Mouse (Mus musculus): Measurements from ENCODE around the gene 6430550D23Rik. TPM values are rescaled to one million over a fixed set of nuclear protein-coding genes. Genes with fewer than 3 reads are reported as not detected.
"Not testable (repeated sequence)": the region's sequence is repeated elsewhere in the genome, so short reads cannot be mapped to it uniquely, and the experiment has no call there.

Gene 6430550D23Rik
- total RNA-seq, 2 experiments from 2014 or later, result 0.10 to 0.61 TPM

DNA sequence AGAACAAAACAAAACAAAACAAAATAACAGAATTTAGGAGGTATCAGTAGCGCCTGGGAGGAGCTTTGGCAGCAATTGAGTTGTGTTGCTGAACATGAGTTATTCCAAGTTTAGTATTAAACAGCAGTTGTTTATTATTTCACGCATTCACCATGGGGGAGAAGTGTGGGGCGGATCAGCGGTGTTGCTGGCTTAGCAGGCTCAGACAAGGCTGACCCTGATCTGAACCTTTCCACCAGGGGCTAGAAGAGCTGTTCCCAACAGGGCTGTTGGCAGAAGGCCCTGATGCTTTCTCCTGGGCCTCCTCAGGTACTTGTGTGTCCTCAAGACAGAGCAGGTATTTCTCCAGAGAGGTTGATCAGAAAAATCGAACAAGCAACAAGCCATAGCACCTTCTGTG, 47.8 kb downstream of the 6430550D23Rik start:
- DNase-seq (ENCODE audit: low spot score), result no peak
- intact Hi-C loops (cut with DNase I), result loop anchor here (5.0 kb wide), 2 partner anchors 182 to 317 kb away; partner anchors contain the start of genes Nfs1 and Romo1

DNA sequence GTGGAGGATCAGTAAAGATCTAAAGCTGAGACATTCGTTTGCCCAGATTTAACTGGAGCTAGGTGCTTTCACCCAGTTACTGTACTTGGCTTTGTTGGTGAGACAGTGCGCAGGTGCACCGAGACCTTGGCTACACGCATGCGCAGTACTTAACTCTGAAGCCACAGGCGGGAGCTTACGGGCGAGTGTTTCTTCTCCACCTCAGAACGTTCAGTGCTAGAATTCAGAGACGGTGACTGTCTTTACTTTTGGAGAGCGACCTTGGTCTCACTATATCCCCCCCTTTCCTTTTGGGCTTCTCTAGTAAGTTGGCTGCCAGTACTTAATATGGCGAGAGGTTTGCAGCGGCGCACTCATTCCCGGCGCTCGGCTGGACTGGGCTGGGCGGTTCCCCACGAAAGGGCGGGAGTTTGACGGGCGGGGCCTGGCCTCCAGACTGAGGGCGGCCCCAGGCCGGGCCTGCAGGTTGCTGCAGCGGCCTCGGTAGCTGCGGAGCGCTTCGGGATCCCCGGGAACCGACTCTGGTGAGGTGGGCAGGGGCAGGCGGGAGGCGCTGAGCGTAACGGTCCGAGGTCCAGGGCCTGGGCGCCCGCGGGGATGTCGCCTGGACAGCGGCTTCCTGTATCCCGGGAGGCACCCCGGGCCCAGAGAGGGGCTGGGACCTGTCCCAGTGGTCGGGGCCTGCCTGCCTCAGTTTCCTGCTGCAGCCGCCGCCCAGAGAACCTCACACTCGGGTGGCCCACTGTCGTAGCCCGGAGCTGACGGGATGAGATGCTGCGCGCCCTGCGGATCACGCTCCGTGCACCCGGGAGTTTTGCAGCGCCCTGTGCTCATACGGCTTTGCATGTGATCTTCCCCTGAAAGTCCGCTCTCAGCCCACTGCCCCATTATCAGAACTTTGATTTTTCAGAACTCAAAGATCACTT, 51.4 kb downstream of the 6430550D23Rik start, which contains the start of gene Cep250:
Gene Cep250, plus strand, starts transcription at position 325 of the 926 bp plus-strand sequence.
- intact Hi-C loops (cut with DNase I), result no loop called here
- DNase-seq (ENCODE audit: low spot score), result peak; percentile 84

DNA sequence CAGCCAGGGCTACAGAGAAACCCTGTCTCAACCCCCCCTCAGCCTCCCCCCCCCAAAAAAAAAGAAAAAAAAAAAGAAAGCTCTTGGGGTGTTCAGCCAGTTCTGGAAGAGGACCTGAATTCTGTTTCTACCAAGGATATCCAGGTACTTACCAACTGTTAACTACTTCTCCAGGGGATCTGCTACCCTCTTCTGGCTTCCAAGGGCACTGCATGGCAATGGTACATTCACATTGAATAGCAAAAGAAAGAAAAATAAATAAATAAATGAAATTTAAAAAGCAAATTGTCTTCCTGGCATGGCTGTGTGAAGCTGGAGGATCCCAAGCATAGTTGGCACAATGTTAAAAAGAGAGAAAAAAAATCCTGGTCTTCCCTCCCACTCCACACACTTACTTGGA, 55.8 kb downstream of the 6430550D23Rik start:
- DNase-seq (ENCODE audit: low spot score), result no peak

DNA sequence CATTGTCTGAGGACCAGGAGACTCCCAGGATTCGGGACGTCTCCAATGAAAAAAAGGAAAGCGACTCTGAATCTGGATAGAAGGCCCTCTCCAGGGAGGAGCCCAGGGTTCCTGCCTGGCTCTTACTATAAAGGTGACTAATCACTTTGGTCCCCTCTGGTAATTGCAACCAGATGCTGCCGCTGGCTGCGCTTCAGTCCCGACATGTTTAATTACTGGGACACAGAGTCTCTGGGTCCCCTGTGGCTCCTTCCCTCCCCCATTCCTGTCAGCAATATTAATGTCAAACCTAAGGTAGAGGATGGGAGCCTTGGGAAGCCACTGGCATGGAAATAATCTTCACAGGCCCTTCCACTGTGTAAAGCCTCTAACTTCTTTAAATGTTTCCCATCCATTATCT, 58.4 kb downstream of the 6430550D23Rik start:
- DNase-seq (ENCODE audit: low spot score), result no peak
- intact Hi-C loops (cut with DNase I), result no loop called here

More for the DNA sequence above, 55.8 kb downstream of the 6430550D23Rik start:
- intact Hi-C loops (cut with DNase I), result no loop called here

DNA sequence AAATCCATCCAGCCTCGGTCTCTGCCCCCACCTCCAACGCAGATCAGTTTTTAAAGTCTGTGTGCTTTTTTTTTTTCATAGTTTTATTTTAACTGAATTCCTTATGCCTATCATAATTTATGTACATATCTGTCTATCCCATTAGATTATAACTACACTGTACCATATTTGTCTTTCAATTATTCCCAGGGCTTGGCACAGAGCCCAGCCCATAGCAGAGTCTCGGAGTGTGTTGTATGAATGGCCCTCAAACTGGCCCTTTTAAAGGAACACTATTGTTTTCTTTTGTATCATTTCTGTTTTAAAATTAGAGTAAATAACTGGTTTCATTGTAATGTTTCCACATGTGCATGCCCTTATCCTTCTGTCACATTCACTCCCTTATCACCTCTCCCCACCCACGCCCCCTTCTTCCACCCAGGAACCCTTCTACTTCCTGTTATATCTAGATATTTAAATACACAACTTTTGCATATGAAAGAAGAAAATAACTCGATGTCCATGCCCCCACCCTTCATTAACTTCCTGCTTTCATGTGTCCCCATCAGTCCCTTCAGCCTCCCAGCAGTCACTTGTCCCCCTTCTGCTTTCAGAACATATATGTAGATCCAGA, 60.3 kb downstream of the 6430550D23Rik start:
- no peak for DNase-seq (ENCODE audit: low spot score)
- intact Hi-C loops (cut with DNase I), result no loop called here

DNA sequence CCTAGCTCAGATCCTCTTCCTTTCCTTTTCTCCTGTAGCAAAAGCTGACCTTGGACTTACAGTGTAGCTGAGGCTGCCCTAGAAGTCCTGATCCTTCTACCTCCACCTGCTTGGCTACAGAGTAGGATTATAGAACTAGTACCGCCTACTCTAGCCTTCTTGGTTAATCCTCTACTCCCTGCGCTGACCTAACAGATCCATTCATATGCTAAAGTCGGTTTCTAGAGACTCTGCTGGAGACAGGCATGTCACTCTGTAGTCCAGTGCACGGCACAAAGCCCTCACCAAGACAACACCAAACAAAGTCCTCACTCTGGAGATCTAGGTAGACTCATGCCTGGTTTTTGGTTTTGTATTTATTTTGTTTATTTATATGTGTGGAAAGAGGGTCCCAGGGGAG, 61.3 kb downstream of the 6430550D23Rik start:
- DNase-seq (ENCODE audit: low spot score), result no peak
- intact Hi-C loops (cut with DNase I), result loop anchor here (1.0 kb wide), 1 partner anchor 99 kb away; no protein-coding TSS in a partner anchor

DNA sequence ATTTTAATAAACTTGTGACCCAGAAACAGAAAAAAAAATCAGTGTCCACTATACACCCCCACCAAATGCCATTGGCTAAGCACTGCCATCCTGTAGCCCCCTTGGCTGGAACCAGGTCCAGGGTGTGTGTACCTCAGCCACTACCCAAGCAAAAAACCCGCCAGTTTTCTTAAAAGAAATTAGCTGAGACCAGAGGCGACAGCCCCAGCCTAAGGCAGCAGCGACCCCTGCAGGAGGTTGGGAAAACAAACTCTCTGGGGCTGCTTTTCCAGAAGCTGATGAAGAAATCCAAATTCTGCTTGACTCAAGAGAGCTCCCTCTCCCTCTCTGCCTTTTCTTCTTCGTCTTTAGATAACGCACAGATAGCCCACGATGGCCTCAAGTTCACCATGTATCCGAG, 61.7 kb downstream of the 6430550D23Rik start:
- intact Hi-C loops (cut with DNase I), result loop anchor here (1.0 kb wide), 1 partner anchor 99 kb away; no protein-coding TSS in a partner anchor
- no peak for DNase-seq (ENCODE audit: low spot score)

DNA sequence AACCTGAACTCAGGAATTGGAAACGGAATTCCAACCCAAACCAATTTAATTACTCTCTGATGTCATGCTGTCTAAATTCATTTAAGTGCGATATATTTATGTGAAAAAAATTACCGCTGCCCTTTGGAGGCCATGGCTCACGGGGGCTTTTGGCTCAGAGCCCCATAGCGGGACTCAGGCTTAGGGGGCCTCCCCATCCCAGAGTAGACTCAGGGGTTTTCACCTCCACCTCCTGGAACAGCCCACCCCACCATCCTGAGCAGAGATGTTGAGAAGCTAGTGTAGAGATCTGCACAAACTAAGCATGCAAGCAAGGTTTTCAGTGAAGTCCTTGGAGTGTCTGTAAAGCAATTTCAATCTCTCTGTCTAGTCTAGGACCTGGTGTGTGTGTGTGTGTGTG, 62.2 kb downstream of the 6430550D23Rik start:
- intact Hi-C loops (cut with DNase I), result no loop called here

DNA sequence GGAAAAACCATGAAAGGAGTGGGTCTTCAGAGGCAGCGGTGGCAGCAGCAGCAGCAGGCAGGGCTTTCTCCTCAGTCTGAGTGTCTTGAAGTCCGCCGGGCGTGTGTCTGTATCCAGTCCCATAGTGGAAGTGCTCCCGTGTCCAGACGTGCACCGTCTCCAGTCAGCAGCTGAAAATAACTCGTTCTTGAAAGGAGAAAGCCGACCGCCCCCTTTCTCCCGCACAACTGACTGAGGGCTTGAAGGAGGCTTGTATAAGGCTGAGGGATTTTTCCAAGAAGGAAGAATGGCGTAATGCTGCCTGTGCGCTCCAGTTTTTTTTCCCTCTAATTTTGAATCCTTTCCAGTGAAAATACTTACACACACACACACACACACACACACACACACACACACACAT, 62.7 kb downstream of the 6430550D23Rik start, which contains the start of gene Gdf5:
Gene Gdf5, minus strand, starts transcription at position 244 of the 400 bp plus-strand sequence.
- intact Hi-C loops (cut with DNase I), result no loop called here
- DNase-seq (ENCODE audit: low spot score), result no peak

More for the DNA sequence above, 62.2 kb downstream of the 6430550D23Rik start:
- no peak for DNase-seq (ENCODE audit: low spot score)

DNA sequence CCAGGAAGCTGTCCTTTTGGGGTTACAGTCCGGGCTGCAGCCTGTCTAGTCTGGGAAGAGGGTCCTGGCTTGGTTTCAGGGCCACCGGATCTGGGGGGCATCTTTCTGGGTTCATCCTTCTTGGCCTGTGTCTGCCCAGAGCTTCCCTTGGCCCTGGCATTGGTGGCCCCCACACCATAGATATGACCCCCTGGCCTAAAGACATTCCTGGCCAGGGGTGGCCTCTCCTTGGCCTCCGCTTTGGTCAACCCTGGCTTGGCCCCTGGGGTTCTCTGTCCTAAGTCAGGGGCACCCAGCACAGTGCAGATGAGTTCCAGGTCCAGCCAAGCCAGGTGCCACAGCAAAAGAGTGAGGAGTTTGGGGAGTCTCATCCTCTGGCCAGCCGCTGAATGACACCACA, 63.1 kb downstream of the 6430550D23Rik start:
- no peak for DNase-seq (ENCODE audit: low spot score)

DNA sequence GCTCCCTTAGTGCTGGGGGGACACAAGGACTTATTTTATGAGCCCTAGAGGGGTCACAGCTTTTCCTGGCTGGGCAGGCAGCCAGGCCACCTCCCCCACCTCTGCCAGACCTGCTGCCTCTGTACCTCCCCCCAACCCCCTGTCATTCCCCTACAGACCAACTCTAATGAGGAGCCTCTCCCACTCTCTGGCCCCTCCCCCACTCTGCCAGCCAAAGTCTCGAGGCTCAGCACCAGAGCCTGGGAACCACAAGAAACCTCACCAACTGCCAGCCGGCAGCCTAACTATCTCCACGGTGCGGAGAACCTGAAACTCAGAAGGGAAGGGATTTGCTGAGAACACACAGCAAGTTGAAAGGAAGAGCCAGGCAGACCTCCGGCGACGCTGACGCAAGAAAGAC, 64.3 kb downstream of the 6430550D23Rik start:
- intact Hi-C loops (cut with DNase I), result no loop called here
- DNase-seq (ENCODE audit: low spot score), result no peak

More for the DNA sequence above, 63.1 kb downstream of the 6430550D23Rik start:
- intact Hi-C loops (cut with DNase I), result no loop called here

DNA sequence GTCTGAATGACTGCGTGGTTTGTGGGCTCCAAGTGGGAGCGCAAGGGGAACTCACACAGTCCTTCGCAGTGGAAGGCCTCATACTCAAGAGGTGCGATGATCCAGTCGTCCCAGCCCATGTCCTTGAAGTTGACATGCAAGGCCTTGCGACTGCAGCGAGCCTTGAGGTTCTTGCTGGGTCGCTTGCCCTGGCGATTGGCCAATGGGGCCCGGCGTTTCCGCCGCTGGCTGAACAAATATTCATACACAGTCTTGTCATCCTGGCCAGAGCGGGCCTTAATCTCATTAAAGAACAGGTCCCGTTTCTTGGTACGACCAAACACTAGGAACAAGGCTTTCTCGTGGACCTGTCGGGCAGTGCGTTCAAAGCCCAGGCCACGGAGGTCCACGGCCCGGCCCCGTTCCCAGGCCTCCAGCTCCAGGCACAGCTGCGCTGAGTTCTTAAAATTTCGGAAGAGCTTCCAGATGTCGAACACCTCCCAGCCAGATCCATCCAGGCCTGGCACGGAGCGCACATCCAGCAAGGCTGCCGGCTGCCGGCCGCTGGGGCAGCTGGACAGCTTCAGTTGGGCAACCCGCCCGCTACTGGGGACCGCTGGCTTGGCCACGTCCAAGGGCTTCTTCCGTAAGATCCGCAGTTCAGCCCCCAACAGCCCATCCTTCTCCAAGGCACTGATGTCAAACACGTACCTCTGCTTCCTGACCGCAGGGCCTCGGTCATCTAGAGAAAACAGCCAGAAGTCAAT, 65.9 kb downstream of the 6430550D23Rik start:
- intact Hi-C loops (cut with DNase I), result no loop called here
- no peak for DNase-seq (ENCODE audit: low spot score)

DNA sequence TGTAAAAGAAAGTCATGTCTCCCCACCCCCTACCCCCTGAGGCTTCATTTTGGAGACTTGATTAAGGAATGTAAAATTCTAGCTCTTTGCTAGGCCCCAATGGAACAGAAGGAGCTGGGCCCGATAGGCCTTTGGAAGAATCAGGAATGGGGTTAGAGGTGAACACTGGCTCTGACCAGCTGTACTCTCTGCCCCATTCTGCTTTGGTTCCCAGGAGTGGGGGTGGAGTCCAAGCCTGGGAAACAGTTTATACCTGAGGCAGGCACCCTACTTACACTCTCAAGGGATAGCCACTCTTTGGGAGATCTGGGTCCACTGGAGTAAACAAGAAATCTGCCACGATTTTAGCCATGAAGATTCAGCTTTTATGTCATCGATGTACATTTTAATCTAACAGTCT, 67.1 kb downstream of the 6430550D23Rik start, which contains the start of gene Gm15557:
Gene Gm15557, plus strand, starts transcription at position 48 of the 400 bp plus-strand sequence.
- intact Hi-C loops (cut with DNase I), result no loop called here
- no peak for DNase-seq (ENCODE audit: low spot score)

DNA sequence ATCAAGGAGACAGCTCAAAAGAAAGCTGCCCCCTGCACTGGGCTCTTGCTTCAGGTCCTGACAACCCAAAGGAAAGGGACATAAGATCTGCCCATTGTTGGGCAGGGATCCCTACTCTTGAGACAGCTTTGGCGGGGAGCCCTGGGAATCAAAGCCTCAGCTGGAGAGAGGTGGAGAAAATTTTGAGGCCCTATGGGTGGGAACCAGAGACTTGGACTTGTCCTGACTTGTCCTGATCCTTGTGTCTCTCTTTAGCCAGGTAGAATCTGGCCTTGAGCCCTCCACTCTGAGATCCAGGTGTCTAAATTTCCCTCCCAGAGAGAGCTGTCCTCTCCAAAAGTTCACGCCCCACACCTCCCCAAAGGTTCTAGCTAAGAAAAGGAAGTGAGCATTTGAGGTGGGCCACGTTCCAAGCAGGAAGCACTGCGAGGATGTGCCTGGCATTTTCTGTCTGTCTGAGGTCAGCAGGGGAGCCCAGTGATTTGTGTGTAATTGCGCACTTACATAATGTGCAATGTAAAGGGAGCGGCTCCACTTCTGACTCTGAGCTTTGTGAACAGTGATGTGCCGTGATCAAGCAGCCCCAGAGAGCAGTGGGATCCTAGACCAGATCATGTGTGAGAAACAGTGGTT, 67.8 kb downstream of the 6430550D23Rik start:
- intact Hi-C loops (cut with DNase I), result no loop called here
- DNase-seq (ENCODE audit: low spot score), result no peak

DNA sequence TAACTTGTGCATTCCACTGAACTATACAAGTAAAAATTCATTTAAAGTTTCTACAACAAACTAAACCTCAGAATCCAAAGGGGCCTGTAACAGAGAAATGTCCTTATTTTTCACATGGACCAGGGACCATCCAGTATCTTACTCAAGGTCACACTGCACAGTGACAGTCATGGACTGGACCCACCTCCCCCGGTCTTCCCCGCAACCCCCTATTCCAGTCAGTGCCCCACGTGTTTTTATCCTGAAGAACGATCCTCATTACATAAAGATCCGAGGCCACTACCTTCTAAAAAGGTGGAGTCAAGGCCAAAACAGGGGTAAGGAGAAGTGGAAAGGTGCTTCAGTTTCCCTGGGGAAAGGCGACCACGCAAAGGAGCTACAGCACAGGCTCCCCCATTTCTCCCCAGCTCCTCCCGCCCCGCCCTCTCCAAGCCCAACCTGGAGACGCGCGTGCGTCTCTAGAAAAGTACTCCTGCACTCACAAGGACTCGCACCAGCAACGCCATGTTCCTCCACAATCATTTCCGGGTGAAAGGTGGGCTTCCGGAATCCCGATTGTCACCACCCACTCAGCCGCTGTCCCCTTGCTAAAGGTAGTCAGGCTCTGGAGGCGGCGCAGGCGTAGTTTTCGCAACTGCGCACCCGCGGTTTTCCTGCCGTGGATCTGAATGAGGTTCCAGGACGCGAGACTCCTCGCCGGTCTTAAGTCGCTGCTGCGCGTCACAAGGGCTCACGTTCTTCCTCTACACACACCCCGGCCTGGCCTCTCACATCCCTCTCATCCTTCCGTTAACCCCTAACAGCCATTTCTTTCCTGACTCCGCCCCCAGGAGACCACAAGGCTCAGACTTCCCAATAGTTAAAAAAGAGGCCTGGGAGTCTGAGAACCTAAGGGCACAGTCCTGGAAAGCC, 78.0 kb downstream of the 6430550D23Rik start, which contains the start of gene Uqcc1:
Gene Uqcc1, minus strand, starts transcription at position 780 of the 912 bp plus-strand sequence.
- intact Hi-C loops (cut with DNase I), result no loop called here

DNA sequence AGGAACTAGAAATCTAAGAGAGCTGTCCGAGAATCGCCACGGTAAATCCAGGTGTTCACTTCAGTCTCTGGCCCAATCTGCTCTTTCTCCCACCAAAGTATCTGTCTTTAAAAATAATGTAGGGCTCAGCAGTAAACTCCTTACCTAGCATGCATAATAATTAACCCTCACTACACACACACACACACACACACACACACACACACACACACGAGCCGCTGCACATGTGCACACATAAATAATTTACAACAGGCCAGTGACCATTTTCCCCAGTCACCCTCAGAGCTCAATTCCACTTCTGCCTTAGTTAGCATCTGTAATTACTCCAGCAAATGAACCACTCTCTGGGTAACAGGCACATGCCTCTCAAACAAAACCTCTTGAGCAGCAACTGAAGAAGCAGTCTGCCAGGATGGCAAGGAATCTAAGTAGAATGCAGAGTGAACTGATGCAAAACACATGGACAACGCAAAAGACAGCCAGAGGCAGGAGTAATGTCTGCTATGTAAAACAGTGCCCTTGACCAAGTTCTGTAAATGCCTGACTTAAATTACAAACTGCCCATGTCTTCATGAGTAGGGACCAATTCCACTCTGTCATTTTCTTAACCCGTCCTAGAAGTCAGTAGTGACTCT, 78.9 kb downstream of the 6430550D23Rik start:
- DNase-seq (ENCODE audit: low spot score), result no peak
- intact Hi-C loops (cut with DNase I), result no loop called here

More for the DNA sequence above, 78.0 kb downstream of the 6430550D23Rik start, which contains the start of gene Uqcc1:
- DNase-seq (ENCODE audit: low spot score), result peak; percentile 82

DNA sequence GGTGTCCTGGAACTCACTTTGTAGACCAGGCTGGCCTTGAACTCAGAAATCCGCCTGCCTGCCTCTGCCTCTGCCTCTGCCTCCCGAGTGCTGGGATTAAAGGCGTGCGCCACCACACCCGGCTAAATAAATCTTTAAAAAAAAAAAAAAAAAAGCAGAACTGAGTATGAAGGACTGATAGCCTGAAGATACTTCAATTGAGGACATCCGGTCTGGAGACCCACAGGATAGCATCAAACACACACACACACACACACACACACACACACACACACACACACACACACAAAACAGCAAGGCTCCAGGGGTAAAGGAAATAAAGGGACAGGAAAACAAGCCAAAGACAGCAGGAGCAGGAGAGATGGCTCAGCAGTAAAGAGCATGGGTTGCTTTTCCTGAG, 82.6 kb downstream of the 6430550D23Rik start:
- DNase-seq (ENCODE audit: low spot score); intact Hi-C loops (cut with DNase I): not testable (repeated sequence)
